Mouse (Mus musculus): ENCODE measurements around the gene Ccdc65.

Gene Ccdc65

GRCm38 (mm10) chr15:98695726-98696125 is 12.3 kb upstream of the Ccdc65 start:
- no peak for DNase-seq

- DNase-seq = no peak
Measured at GRCm38 (mm10) chr15:98696216-98696615, 11.8 kb upstream of the Ccdc65 start.

- DNase-seq = peak; percentile 92
Measured at GRCm38 (mm10) chr15:98699190-98700105, 8.6 kb upstream of the Ccdc65 start.

- no peak for DNase-seq
Measured at GRCm38 (mm10) chr15:98704312-98704711, 3.7 kb upstream of the Ccdc65 start.

DNA sequence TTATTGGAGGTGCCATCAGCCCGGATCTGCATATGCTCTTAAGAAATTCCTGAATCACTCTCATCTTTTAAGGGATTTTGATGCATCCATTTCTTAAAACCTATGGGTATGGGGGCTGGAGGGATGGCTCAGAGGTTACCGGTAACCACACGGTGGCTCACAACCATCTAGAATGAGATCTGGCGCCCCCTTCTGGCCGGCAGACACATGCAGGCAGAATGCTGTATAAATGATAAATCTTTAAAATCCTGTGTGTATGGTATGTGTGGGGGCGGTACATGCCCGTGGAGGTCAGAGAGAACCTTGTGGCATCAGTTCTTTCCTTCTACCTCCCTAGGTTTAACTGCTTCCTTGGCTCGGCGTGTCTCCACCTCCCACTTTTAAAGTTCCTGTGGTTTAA is 2.4 kb downstream of the Ccdc65 start:
- peak; percentile 61 for DNase-seq

DNA sequence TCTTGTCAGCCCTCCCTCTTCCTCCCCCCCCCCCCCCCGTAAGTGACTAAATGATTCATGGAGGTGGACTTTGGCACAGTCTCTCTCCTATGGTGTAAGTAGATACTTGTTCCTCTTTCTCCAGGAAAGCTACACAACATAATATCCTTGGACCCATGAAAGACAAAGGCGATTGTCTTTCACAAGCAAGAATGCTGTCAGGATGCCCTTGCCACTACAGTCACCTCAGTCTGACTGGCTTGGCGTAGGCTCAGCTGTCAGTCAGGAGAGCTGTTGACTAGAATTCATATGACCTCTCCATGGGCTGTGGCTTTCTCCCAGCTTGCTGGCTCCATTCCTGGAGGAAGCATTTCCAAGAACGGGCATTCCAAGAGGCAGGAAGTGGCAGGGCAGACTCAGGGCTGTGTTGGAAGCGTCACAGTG is 6.2 kb downstream of the Ccdc65 start:
- no peak for DNase-seq

DNA sequence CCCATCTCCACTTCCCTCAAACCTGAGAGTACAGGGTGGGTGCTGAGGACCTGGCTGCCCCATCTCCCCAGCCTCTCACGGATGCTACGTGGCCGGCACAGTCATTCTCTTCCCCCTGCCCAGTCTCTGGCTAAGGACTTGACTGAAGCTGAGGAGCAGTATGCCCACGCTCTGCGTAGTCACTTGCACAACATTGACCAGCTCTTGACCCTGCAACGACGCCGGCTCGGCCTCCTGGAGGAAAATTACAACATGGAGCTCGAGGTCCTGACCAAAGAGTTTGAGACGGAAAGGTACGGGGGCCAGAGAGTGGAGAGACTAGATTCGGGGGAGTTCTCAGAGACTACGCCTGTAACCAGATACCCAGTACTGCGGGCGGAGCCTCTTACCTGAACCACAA is 9.3 kb downstream of the Ccdc65 start:
- no peak for DNase-seq

DNA sequence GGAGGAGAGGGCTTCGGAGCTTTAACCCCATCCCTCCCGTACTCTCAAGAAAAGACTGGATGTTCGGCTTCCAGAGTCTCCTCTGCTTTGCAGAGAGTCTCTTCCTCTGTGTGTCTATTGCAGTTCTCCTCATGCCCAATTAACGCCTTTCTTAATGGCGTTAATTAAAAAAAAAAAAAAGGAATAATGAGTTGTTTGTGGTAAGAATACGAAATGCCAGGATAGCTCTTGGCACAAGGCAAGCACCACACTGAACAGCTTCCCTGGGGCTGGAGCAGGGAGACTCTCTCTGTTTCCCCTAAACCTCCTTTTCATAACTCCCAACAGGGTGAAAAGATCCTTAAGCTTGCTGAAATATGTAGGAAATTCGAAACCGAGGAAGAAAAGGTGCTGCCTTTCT is 14.2 kb downstream of the Ccdc65 start:
- DNase-seq = no peak

DNA sequence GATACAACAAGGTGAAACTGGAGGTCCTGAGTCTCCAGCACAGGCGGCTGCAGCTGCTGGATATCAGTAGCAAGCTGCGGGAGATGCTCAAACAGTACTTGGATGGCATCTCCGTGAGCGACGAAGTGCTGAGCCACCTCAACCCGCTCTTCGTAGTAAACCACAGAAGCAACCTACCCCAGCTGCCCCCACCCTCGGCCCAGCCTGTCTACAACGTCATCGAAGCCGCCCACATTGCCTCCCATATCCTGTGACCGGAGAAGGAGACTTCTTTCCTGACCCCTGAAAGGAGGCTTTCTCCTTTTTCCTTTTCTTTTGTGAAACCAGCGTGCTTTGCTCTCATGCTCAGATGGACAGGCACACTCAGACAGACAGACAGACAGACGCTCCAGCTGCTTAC is 14.8 kb downstream of the Ccdc65 start:
- DNase-seq = no peak

GRCm38 (mm10) chr15:98724441-98724840 is 16.4 kb downstream of the Ccdc65 start:
- no peak for DNase-seq

- DNase-seq = no peak
Measured at GRCm38 (mm10) chr15:98726079-98726478, 18.1 kb downstream of the Ccdc65 start.

GRCm38 (mm10) chr15:98726746-98727145 is 18.7 kb downstream of the Ccdc65 start:
- DNase-seq = no peak

GRCm38 (mm10) chr15:98727443-98728321 is 19.7 kb downstream of the Ccdc65 start, which contains the start of gene Fkbp11:
Fkbp11 (minus strand) TSS chr15:98728198.
- DNase-seq = no peak

DNA sequence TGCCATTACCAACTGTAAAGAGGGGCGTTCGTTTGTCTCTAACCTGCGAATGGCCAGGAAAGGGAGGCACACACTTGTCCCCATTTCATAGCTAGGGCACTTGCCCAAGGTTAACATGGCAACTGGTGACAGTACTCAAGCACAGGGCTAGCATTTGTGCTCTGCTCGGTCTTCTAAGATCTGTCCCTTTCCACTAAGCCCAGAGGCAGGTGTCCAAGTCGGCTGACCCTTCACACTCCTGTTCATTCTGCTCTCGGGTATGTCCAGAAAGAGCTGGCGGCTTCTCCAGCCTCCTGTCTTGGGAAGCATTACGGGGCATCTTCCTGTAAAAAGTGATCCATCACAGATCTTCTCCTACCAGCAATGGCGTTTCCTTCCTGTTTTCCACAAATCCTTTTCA is 20.4 kb downstream of the Ccdc65 start:
- DNase-seq = no peak

GRCm38 (mm10) chr15:98729791-98730545 is 22.0 kb downstream of the Ccdc65 start:
- no peak for DNase-seq

DNA sequence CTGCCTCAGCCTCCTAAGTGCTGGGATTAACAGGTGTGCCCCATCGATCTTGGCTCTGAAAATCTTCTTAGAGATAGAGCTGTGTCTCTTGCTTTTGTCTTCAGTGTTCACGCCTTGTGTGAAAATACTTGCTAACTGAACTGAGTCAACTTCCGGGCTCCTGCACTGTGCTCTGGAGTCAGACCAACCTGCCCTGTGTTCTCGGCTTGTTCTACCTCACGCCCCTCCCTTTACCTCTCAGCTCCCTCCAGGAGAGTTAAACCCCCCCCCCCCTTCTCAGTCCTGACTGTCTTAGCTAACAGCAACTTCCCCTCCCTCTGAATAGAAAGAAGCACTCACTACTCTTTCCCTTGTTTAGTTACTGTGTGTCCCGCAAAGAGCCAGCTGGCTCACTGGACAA is 22.8 kb downstream of the Ccdc65 start:
- no peak for DNase-seq

- no peak for DNase-seq
Measured at GRCm38 (mm10) chr15:98732006-98732531, 24.1 kb downstream of the Ccdc65 start.

- DNase-seq = no peak
Measured at GRCm38 (mm10) chr15:98733370-98733769, 25.4 kb downstream of the Ccdc65 start.

DNA sequence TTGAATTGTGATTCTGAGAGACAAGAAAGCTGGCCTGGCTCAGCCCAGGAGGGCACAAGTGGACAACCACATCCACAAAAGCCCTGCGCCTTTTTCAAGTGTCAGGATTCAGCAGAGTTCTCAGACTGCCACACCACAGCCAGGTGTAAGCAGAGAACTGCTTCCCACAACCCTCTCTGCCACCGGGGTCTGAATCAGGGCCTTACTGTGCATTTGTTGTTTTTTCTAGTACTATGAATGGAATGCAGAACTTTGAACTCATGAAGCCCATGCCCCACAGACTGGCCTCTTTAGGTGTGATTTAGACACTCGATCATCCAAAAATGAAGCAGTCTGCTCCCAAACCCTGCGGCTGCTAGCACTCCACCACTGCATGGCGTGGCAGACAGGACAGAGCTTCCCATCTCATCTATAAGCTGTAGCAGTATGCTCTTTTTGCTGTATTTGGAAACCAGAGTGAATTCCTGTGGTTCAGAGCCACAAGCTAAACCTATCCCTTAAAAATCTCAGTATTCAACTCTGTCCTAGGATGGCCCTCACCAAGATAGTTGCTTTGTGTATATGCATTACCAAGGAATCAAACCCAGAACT is 26.1 kb downstream of the Ccdc65 start:
- no peak for DNase-seq

DNA sequence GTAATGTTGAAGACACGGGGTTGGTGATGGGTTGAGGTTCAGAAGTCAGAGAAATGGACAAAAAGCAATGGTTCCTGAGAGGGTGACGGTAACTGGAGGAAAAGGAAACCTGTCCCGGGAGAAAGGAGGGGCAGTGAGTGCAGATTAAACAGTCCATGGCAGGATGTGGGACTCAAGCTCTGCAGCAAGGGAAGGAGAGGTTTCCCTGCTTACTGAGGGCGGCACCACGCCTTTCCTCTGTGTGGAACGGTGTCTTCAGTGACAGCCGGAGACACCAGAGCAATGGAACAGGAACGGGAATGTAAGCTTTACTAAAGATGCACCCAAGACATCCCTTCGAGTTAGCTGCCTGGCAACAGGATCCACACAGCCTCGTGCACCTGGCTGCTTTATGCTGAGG is 28.5 kb downstream of the Ccdc65 start:
- no peak for DNase-seq

DNA sequence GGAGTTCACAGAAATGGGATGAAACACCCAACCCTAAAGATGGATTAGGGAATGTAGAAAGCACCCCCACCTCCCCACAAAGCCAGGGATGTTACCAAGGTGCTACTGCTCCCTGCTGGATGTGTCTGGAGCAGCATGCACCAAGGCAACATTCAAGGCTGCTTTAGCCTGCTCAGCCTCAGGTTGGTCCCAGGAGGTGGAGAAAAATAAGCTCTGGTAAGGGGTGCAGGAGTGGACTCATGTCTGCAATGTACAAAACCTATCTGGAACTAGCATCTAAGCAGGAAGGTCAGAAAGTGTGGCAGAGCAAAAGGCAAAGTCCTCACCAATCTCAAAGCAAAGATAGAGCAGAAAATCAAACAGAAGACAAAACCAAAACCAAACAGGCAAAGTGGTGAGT is 29.9 kb downstream of the Ccdc65 start:
- DNase-seq = no peak

DNA sequence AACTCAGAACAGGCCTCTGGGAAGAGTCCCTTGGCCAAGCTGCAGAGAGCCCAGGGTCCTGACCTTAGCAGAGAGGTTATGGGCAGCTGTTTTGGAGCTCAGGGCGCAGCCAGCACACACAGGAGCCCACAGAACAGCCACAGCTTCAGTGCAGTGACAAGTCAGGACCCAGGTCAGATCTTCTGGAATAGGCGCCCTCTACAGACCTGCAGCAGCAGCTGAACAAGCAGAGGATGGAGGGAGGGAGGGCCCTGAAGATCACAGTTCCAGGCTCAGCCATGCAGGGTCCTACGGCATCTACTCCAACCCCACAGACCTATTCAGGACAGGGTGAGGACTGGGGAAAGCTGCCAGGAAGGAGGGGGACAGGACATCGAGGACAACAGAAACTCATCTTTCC is 30.8 kb downstream of the Ccdc65 start:
- no peak for DNase-seq
